8 mouse cellular contexts compared by ENCODE assay signal in genomic region chr6:55016710-55017583, GRCm38 (mm10). TPM values are rescaled to one million over a fixed set of nuclear protein-coding genes. Genes with fewer than 3 reads are reported as not detected.
DNase-seq lines count a peak whose midpoint lies in the region; ATAC-seq lines count a peak whose summit lies in the region.

No protein-coding gene starts in this region.

- H3K27ac ChIP-seq in forebrain, embryonic 14.5 days (ENCODE audit: low read depth, low read length) = no peak overlapping the region
- H3K27ac ChIP-seq in liver, embryonic 15.5 days (replicated peaks) = no peak overlapping the region

- H3K27me3 ChIP-seq in forebrain, embryonic 14.5 days (replicated peaks; ENCODE audit: control insufficient read depth, insufficient read depth, low read length) = no peaks in the 10 kb centered on the region; the same call in 1 of the 2 replicates
- peaks cover 4% of the 10 kb centered on the region; the same call in 1 of the 2 replicates for H3K27me3 ChIP-seq in liver, embryonic 15.5 days

- intact Hi-C loops in heart, postnatal 14 days (cut with DNase I) = loop anchor here (1.0 to 5.0 kb wide), 4 partner anchors 100 to 315 kb away; no protein-coding TSS in a partner anchor

- peak; percentile 90 for ATAC-seq in forebrain, embryonic 14.5 days
- peak; percentile 34; the same call in 1 of the 2 replicates for ATAC-seq in liver, embryonic 15.5 days (ENCODE audit: insufficient read depth)

- H3K4me1 ChIP-seq in forebrain, embryonic 14.5 days (ENCODE audit: control insufficient read depth, insufficient read depth, low read length) = no peaks in the 10 kb centered on the region
- peaks cover 8% of the 10 kb centered on the region; the same call in 1 of the 2 replicates for H3K4me1 ChIP-seq in liver, embryonic 15.5 days (replicated peaks)

- H3K9ac ChIP-seq in forebrain, embryonic 14.5 days (ENCODE audit: low read length) = no peak overlapping the region
- H3K9ac ChIP-seq in liver, embryonic 15.5 days = no peak overlapping the region

- no peaks in the 10 kb centered on the region for H3K9me3 ChIP-seq in forebrain, embryonic 14.5 days (replicated peaks; ENCODE audit: control insufficient read depth, low read length)
- no peaks in the 10 kb centered on the region for H3K9me3 ChIP-seq in liver, embryonic 15.5 days (replicated peaks)

- H3K4me2 ChIP-seq in forebrain, embryonic 14.5 days (ENCODE audit: low read length) = no peak overlapping the region
- peak overlapping the region; percentile 40 for H3K4me2 ChIP-seq in liver, embryonic 15.5 days

- H3K4me3 ChIP-seq in forebrain, embryonic 14.5 days (ENCODE audit: low read depth, low read length) = no peak overlapping the region
- no peak overlapping the region for H3K4me3 ChIP-seq in liver, embryonic 15.5 days (replicated peaks)

- DNase-seq in Muller cell, postnatal 12 days (ENCODE audit: inconsistent ontology term) = peak; percentile 83
- peak; percentile 34 for DNase-seq in cerebellum, adult 11-12 months
- DNase-seq in forebrain, embryonic 14.5 days (ENCODE audit: low spot score) = peak; percentile 94
- DNase-seq in heart, postnatal 14 days = peak; percentile 52 to 78
- DNase-seq in kidney, postnatal 36 days = peak; percentile 74 to 77
- peak; percentile 40 to 42 for DNase-seq in natural killer cell, adult 2 months (ENCODE audit: low spot score in 2 of 2)
- DNase-seq in thymus, postnatal 0 days (ENCODE audit: low spot score) = peak; percentile 72

- 30% methylated on average over 15 of the region's 15 CpGs for WGBS in forebrain, embryonic 14.5 days
- 17% methylated on average over 15 of the region's 15 CpGs for WGBS in liver, embryonic 15.5 days (ENCODE audit: insufficient replicate concordance)

- no peaks in the 10 kb centered on the region for H3K36me3 ChIP-seq in forebrain, embryonic 14.5 days (ENCODE audit: control insufficient read depth, insufficient read depth, low read length)
- H3K36me3 ChIP-seq in liver, embryonic 15.5 days (replicated peaks) = no peaks in the 10 kb centered on the region

RNA-seq across cellular contexts. Expression of gene Gars, which starts 20.9 kb away (rescaled TPM):
- polyA plus RNA-seq in forebrain, embryonic 14.5 days (2014; fragmentation: Nextera tagmentation; extraction: Ambion mirVana) = 208 and 229 TPM in 2 replicates
- 10 to 100 TPM; 59.1 to 60.5 TPM for total RNA-seq in heart, postnatal 14 days (2021)
- polyA plus RNA-seq in liver, embryonic 15.5 days (2015; fragmentation: Nextera tagmentation; extraction: Ambion mirVana) = 100 TPM in 2 replicates
- 125 and 130 TPM in 2 replicates for polyA plus RNA-seq in thymus, postnatal 0 days (2015; fragmentation: Nextera tagmentation; extraction: Ambion mirVana)

RNA-seq across cellular contexts. Expression of gene Ggct, which starts 24.2 kb away (rescaled TPM):
- polyA plus RNA-seq in forebrain, embryonic 14.5 days (2014; fragmentation: Nextera tagmentation; extraction: Ambion mirVana) = 14.9 and 15.3 TPM in 2 replicates
- total RNA-seq in heart, postnatal 14 days (2021) = 10 to 100 TPM; 15.0 to 17.8 TPM
- polyA plus RNA-seq in liver, embryonic 15.5 days (2015; fragmentation: Nextera tagmentation; extraction: Ambion mirVana) = 3.0 and 4.0 TPM in 2 replicates
- 12.9 and 16.6 TPM in 2 replicates for polyA plus RNA-seq in thymus, postnatal 0 days (2015; fragmentation: Nextera tagmentation; extraction: Ambion mirVana)

RNA-seq across cellular contexts. Expression of gene Nod1, which starts 44.5 kb away (rescaled TPM):
- 1.5 and 1.8 TPM in 2 replicates for polyA plus RNA-seq in forebrain, embryonic 14.5 days (2014; fragmentation: Nextera tagmentation; extraction: Ambion mirVana)
- total RNA-seq in heart, postnatal 14 days (2021) = 10 to 100 TPM; 17.5 to 20.6 TPM
- 2.2 and 3.0 TPM in 2 replicates for polyA plus RNA-seq in liver, embryonic 15.5 days (2015; fragmentation: Nextera tagmentation; extraction: Ambion mirVana)
- 3.5 and 4.0 TPM in 2 replicates for polyA plus RNA-seq in thymus, postnatal 0 days (2015; fragmentation: Nextera tagmentation; extraction: Ambion mirVana)

Comparison
In these comparisons a context has a peak if more than half of its experiments do, and no peak if none do; other contexts are left out.
1. DNase-seq: peak in every context shown above with its lines; median percentile 94 in forebrain, embryonic 14.5 days; 83 in Muller cell, postnatal 12 days; 76 in kidney, postnatal 36 days; 72 in thymus, postnatal 0 days; 65 in heart, postnatal 14 days; 41 in natural killer cell, adult 2 months; 34 in cerebellum, adult 11-12 months.